Mouse (Mus musculus) heart, embryonic 11.5 days (tissue): ENCODE results near the gene Lamb3. TPM values are rescaled to one million over a fixed set of nuclear protein-coding genes. Genes with fewer than 3 reads are reported as not detected.

Experiments used
- ATAC-seq: fragments of 200-750 bp; cut with Nextera tagmentation; replicated peaks from 2 replicates; pipeline ENCODE4 v1.8.0; 2017; ENCODE audit warnings: moderate library complexity; ENCODE audit not compliant: insufficient number of reproducible peaks, low FRiP score, low TSS enrichment
- H3K27ac ChIP-seq: fragments of 300-500 bp; sonication (generic); 2 replicates; pipeline ENCODE4 v1.5.1; 2014; ENCODE audit warnings: mild to moderate bottlenecking, low read depth, low read length
- H3K27me3 ChIP-seq: fragments of 300-500 bp; sonication (generic); 2 replicates; pipeline ENCODE4 v1.6.1; 2014; ENCODE audit warnings: mild to moderate bottlenecking, low read length, mixed read lengths; ENCODE audit not compliant: control insufficient read depth, insufficient read depth
- H3K36me3 ChIP-seq: fragments of 300-500 bp; sonication (generic); 2 replicates; pipeline ENCODE4 v1.6.1; 2014; ENCODE audit warnings: mild to moderate bottlenecking, low read length, moderate library complexity, mixed read lengths; ENCODE audit not compliant: control insufficient read depth, insufficient read depth
- H3K4me1 ChIP-seq: fragments of 300-500 bp; sonication (generic); 2 replicates; pipeline ENCODE4 v1.6.1; 2014; ENCODE audit warnings: low read length; ENCODE audit not compliant: control insufficient read depth, insufficient read depth
- H3K4me2 ChIP-seq: fragments of 300-500 bp; sonication (generic); 2 replicates; pipeline ENCODE4 v1.6.1; 2014; ENCODE audit warnings: mild to moderate bottlenecking, moderate library complexity
- H3K4me3 ChIP-seq: fragments of 300-500 bp; sonication (generic); 2 replicates; pipeline ENCODE4 v1.5.1; 2014; ENCODE audit warnings: low read depth, low read length
- H3K9ac ChIP-seq: fragments of 300-500 bp; sonication (generic); 2 replicates; pipeline ENCODE4 v1.6.1; 2014; ENCODE audit warnings: mild to moderate bottlenecking, low read depth, low read length, moderate library complexity
- H3K9me3 ChIP-seq: fragments of 300-500 bp; sonication (generic); replicated peaks from 2 replicates; pipeline ENCODE4 v1.6.1; 2016; ENCODE audit warnings: low read length; ENCODE audit not compliant: control insufficient read depth
- WGBS: fragments of 180-500 bp; shearing (Covaris S2); extraction: QIAGEN DNeasy Blood & Tissue Kit; methylation state at CpG from one replicate; pipeline ENCODE4 v1.1.7; 2014; ENCODE audit not compliant: insufficient replicate concordance; 5-methylcytosine and 5-hydroxymethylcytosine counted together
- polyA plus RNA-seq: library from polyadenylated mRNA; unstranded; fragments of >200 nt; fragmentation: Nextera tagmentation; extraction: Ambion mirVana; gene quantifications from 2 replicates; pipeline ENCODE4 v1.2.1, GENCODE M21; 2014

Gene Lamb3
- polyA plus RNA-seq, 1 experiment from 2014 or later, result 0.64 TPM

DNA sequence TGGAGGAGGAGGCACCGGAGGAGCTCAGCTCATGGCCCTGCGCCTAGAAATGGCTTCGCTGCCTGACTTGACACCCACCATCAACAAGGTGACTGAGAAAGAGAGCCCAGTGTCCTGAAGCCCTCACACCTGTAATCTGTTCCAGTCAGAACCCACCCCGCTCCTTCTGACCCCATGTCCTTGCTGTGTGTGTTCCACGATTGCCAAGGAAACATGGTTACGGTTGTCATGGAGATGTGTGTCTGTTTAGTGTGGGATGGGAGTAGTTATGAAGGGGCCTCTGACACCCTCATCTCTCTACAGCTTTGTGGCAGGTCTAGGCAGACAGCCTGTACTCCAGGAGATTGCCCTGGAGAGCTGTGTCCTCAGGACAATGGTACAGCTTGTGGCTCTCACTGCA lies 127.0 kb downstream of the Lamb3 start:
- H3K4me1 ChIP-seq, result peaks cover 32% of the 10 kb centered on the region
- H3K9me3 ChIP-seq, result no peaks in the 10 kb centered on the region
- H3K27me3 ChIP-seq, result peaks cover 6% of the 10 kb centered on the region
- H3K27ac ChIP-seq, result no peak overlapping the region
- H3K4me2 ChIP-seq, result no peak overlapping the region
- H3K9ac ChIP-seq, result no peak overlapping the region
- ATAC-seq, result no peak
- no peak overlapping the region for H3K4me3 ChIP-seq
- H3K36me3 ChIP-seq, result no peaks in the 10 kb centered on the region
- 72% methylated on average over 6 of the region's 6 CpGs for WGBS

GRCm38 (mm10) chr1:193336122-193337017 lies 128.9 kb downstream of the Lamb3 start:
- H3K9me3 ChIP-seq, result no peaks in the 10 kb centered on the region
- ATAC-seq, result no peak
- no peak overlapping the region for H3K9ac ChIP-seq
- peaks cover 23% of the 10 kb centered on the region for H3K4me1 ChIP-seq
- peaks cover 6% of the 10 kb centered on the region; the same call in 1 of the 2 replicates for H3K27me3 ChIP-seq
- H3K4me2 ChIP-seq, result no peak overlapping the region
- H3K27ac ChIP-seq, result no peak overlapping the region
- 60% methylated on average over 7 of the region's 7 CpGs for WGBS
- no peaks in the 10 kb centered on the region for H3K36me3 ChIP-seq
- no peak overlapping the region for H3K4me3 ChIP-seq

- Histone ChIP-seq H3K4me3 (no peak overlapping the region), H3K36me3 (no peaks in the 10 kb centered on the region), H3K9ac (no peak overlapping the region), H3K9me3 (no peaks in the 10 kb centered on the region), H3K27ac (no peak overlapping the region), H3K27me3 (peaks cover 6% of the 10 kb centered on the region; the same call in 1 of the 2 replicates), H3K4me1 (peaks cover 20% of the 10 kb centered on the region), H3K4me2 (no peak overlapping the region)
- 82% methylated on average over 9 of the region's 9 CpGs for WGBS
- no peak for ATAC-seq
These were observed 129.5 kb downstream of the Lamb3 start for GRCm38 (mm10) chr1:193337018-193337321.

DNA sequence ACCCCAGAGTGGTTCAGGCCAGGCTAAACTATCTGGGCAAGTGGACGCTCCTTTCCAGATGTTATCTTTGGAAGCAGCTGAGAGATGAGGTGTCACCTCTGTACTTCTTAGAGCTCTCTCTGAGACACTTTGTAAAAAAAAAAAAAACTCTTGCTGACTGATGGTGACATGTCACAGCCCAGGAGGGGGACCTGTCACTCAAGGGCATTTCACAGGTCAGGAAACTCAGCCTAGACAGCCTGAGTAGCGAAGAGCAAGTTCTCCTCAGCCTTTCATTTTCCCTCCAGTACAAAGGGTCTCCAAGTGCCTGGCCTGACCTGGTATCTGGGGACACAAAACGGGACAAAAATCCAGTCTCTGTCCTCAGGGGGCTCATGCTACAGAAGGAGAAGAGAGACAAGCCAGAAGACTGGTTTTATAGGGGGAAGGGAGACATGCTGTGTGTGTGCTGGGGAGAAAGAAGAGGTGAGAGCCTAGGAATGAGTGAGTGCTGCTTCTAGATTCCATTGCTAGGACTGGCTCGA lies 130.3 kb downstream of the Lamb3 start:
- no peak for ATAC-seq
- H3K27me3 ChIP-seq, result peaks cover 6% of the 10 kb centered on the region; the same call in 1 of the 2 replicates
- H3K9ac ChIP-seq, result no peak overlapping the region
- H3K27ac ChIP-seq, result no peak overlapping the region
- no peak overlapping the region for H3K4me3 ChIP-seq
- H3K9me3 ChIP-seq, result no peaks in the 10 kb centered on the region
- WGBS, result 36% methylated on average over 4 of the region's 4 CpGs
- no peaks in the 10 kb centered on the region for H3K36me3 ChIP-seq
- H3K4me2 ChIP-seq, result no peak overlapping the region
- H3K4me1 ChIP-seq, result peaks cover 13% of the 10 kb centered on the region

- Histone ChIP-seq H3K4me1 (peaks cover 11% of the 10 kb centered on the region; the same call in 1 of the 2 replicates), H3K4me3 (no peak overlapping the region), H3K9me3 (no peaks in the 10 kb centered on the region), H3K36me3 (no peaks in the 10 kb centered on the region), H3K9ac (no peak overlapping the region), H3K4me2 (no peak overlapping the region), H3K27me3 (peaks cover 6% of the 10 kb centered on the region; the same call in 1 of the 2 replicates), H3K27ac (no peak overlapping the region)
- WGBS, result 80% methylated on average over 9 of the region's 9 CpGs
- ATAC-seq, result no peak
These were observed 131.0 kb downstream of the Lamb3 start for GRCm38 (mm10) chr1:193338363-193338995.

- ATAC-seq, result no peak
- Histone ChIP-seq H3K9ac (no peak overlapping the region), H3K4me3 (no peak overlapping the region), H3K4me2 (no peak overlapping the region), H3K27me3 (peaks cover 6% of the 10 kb centered on the region; the same call in 1 of the 2 replicates), H3K9me3 (no peaks in the 10 kb centered on the region), H3K27ac (no peak overlapping the region), H3K4me1 (peaks cover 3% of the 10 kb centered on the region; the same call in 1 of the 2 replicates), H3K36me3 (no peaks in the 10 kb centered on the region)
- WGBS, result 74% methylated on average over 5 of the region's 5 CpGs
These were observed 134.9 kb downstream of the Lamb3 start for GRCm38 (mm10) chr1:193342198-193342946.

DNA sequence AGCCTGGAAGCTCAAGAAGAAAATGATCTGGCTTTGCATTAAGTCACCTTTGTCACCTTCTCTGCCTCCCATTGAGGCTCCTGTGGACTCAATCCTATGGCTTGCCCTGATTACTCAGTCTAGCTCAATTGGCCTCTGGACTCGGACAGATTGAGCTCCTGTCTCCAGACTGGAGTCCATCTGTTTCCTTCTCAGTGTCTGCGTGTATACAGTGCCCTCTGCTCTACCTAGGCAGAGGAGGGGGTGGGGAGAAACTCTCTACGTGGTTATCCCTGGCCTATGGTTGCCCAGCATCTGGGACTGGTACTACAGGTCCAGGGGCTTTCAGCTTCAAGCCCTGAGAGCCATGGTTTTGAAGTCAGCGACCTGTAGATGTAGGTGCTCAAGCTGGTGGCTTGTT lies 136.4 kb downstream of the Lamb3 start:
- Histone ChIP-seq H3K4me1 (no peaks in the 10 kb centered on the region), H3K4me2 (no peak overlapping the region)

GRCm38 (mm10) chr1:193344976-193345375 lies 137.5 kb downstream of the Lamb3 start:
- Histone ChIP-seq H3K9me3 (no peaks in the 10 kb centered on the region), H3K27ac (no peak overlapping the region), H3K9ac (no peak overlapping the region), H3K4me2 (no peak overlapping the region), H3K4me1 (no peaks in the 10 kb centered on the region), H3K4me3 (no peak overlapping the region), H3K36me3 (no peaks in the 10 kb centered on the region), H3K27me3 (no peaks in the 10 kb centered on the region; the same call in 1 of the 2 replicates)
- ATAC-seq, result no peak
- 54% methylated on average over 2 of the region's 2 CpGs for WGBS

More for the DNA sequence above, 136.4 kb downstream of the Lamb3 start:
- H3K36me3 ChIP-seq, result no peaks in the 10 kb centered on the region
- H3K27ac ChIP-seq, result no peak overlapping the region
- no peak overlapping the region for H3K4me3 ChIP-seq
- H3K9ac ChIP-seq, result no peak overlapping the region
- H3K27me3 ChIP-seq, result peaks cover 6% of the 10 kb centered on the region; the same call in 1 of the 2 replicates
- no peaks in the 10 kb centered on the region for H3K9me3 ChIP-seq
- ATAC-seq, result no peak
- 61% methylated on average over 4 of the region's 4 CpGs for WGBS
